Comparison of ENCODE assay signal across 11 mouse cellular contexts in the genomic region with DNA sequence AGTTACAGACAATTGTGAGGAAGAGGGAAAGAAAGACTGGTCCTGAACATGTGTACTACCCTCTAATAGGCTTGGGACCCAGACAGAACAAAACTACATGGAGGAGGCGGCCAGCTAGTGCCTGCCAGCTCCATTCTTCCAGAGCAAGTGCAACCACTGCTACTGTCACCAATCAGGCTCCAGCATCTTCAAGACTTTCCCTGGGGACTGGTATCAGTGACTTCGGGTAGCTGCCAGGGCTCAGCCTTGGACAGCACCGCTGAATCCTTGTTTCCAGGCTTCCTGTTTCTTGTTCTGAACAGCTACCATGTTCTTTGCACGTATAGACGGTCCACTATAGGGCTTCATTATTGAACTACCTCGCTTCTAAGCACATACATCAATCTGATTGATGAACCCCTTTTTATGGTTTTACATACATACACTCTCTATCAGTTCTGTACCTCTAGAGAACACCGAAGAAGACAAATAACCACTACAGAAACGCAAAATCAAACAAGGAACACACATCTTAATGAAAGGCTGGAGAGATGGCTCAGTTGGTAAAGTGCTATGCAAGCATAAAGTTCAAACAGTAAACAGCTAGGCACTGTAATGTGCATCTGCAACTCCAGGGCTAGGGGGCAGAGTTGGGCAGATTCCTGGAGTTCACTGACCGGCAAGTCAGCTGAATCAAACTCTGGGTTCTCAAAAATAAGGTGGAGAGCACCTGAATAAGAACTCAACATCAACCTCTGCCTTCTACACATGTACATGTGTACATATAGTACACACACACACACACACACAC. TPM values are rescaled to one million over a fixed set of nuclear protein-coding genes. Genes with fewer than 3 reads are reported as not detected.
A peak's percentile ranks its signal among the peaks of the same experiment; 100 is the strongest.
DNase-seq lines count a peak whose midpoint lies in the region; ATAC-seq and TF ChIP-seq lines count a peak whose summit lies in the region.
"Had no signal": no experiment of that assay in that cellular context is flagged by ENCODE, and none has a peak within 500 bp of the region (broad histone marks: within the 10 kb centered on the region; RNA-seq: fewer than 3 reads in every experiment).

No protein-coding gene starts in this region.

- dilution Hi-C loops in CH12.LX (cut with MboI; ENCODE audit: extremely low pct_ligation_motif_present, extremely low pct_unique_long_range_greater_than_20kb, low sequenced_read_pairs): no loop called here

- 76% methylated on average over 9 of the region's 9 CpGs for WGBS in kidney, adult 2 months
- WGBS in kidney, embryonic 14.5 days: 86% methylated on average over 9 of the region's 9 CpGs

- no peak overlapping the region for H3K4me2 ChIP-seq in kidney, embryonic 14.5 days (replicated peaks; ENCODE audit: low read depth, low read length)
- H3K4me2 ChIP-seq in CH12.LX (ENCODE audit: insufficient read depth, low read depth, poor library complexity, severe bottlenecking): no peak overlapping the region
- H3K4me2 ChIP-seq: hindbrain, embryonic 13.5 days had no signal

- H3K4me3 ChIP-seq in kidney, adult 2 months (ENCODE audit: insufficient read depth, low read depth, low read length): no peak overlapping the region
- H3K4me3 ChIP-seq in kidney, embryonic 14.5 days (ENCODE audit: low read length): no peak overlapping the region
- H3K4me3 ChIP-seq in CH12.LX (replicated peaks in 1 of 3; ENCODE audit: low read depth in 2 of 3, low read length in 2 of 3, poor library complexity in 1 of 3): no peak overlapping the region
- H3K4me3 ChIP-seq: hindbrain, embryonic 13.5 days had no signal

- no peaks in the 10 kb centered on the region; the same call in 1 of the 2 replicates for H3K36me3 ChIP-seq in kidney, adult 2 months (ENCODE audit: control insufficient read depth, insufficient read depth, low read length)
- H3K36me3 ChIP-seq in kidney, embryonic 14.5 days (ENCODE audit: control insufficient read depth, insufficient read depth, low read length): peaks cover 41% of the 10 kb centered on the region
- H3K36me3 ChIP-seq in CH12.LX (replicated peaks in 1 of 2; ENCODE audit: control insufficient read depth in 1 of 2, insufficient read depth in 1 of 2, low read length in 1 of 2): peaks cover 0 to 15% of the 10 kb centered on the region in 2 experiments

- no peaks in the 10 kb centered on the region for H3K4me1 ChIP-seq in kidney, adult 2 months (ENCODE audit: control insufficient read depth, insufficient read depth, low read length)
- H3K4me1 ChIP-seq in kidney, embryonic 14.5 days (ENCODE audit: control insufficient read depth, insufficient read depth, low read length): 0 out of 2 replicates have a peak, but pooled peaks cover 3% of the 10 kb centered on the region
- peaks cover 24 to 55% of the 10 kb centered on the region in 2 experiments for H3K4me1 ChIP-seq in CH12.LX (ENCODE audit: control insufficient read depth in 1 of 2, insufficient read depth in 2 of 2)
- H3K4me1 ChIP-seq: hindbrain, embryonic 13.5 days had no signal

- ATAC-seq in kidney, embryonic 14.5 days (ENCODE audit: low FRiP score, low TSS enrichment): no peak
- ATAC-seq: forebrain, embryonic 14.5 days had no signal

- in situ Hi-C loops in CH12.LX (cut with MboI; ENCODE audit: low pct_ligation_motif_present, low pct_unique_long_range_greater_than_20kb, low sequenced_read_pairs): no loop called here

- no peak overlapping the region for H3K27ac ChIP-seq in kidney, adult 2 months (ENCODE audit: insufficient read depth, low read depth, low read length)
- H3K27ac ChIP-seq in kidney, embryonic 14.5 days (ENCODE audit: low read depth, low read length): no peak overlapping the region
- no peak overlapping the region for H3K27ac ChIP-seq in CH12.LX (ENCODE audit: insufficient read depth, low read depth)
- H3K27ac ChIP-seq: hindbrain, embryonic 13.5 days had no signal

- no peaks in the 10 kb centered on the region for H3K27me3 ChIP-seq in kidney, adult 2 months (replicated peaks; ENCODE audit: control insufficient read depth, insufficient read depth, low read length)
- H3K27me3 ChIP-seq in kidney, embryonic 14.5 days (ENCODE audit: control insufficient read depth, insufficient read depth, low read length): no peaks in the 10 kb centered on the region
- H3K27me3 ChIP-seq in CH12.LX (replicated peaks): no peaks in the 10 kb centered on the region
- H3K27me3 ChIP-seq: hindbrain, embryonic 13.5 days had no signal

- peak; percentile 52 to 58 for DNase-seq in cerebellum, postnatal 10 days
- DNase-seq in cerebellum, adult 11-12 months: no peak
- peak; percentile 70 for DNase-seq in kidney, adult 2 months
- no peak for DNase-seq in CH12.LX (ENCODE audit: extremely low read depth)
- peak; percentile 72 to 74 for DNase-seq in kidney, postnatal 25 days
- no peak for DNase-seq in urinary bladder, adult 2 months (ENCODE audit: low spot score)
- no peak for DNase-seq in layer of hippocampus, postnatal 10 days (ENCODE audit: low spot score in 2 of 2)
- DNase-seq: thymus, adult 18-20 months had no signal

- peak; percentile 47 for TF ChIP-seq RAD21 in CH12.LX (IDR thresholded peaks at IDR 0.05; ENCODE audit: low read depth, low read length)

- TF ChIP-seq EP300 in CH12.LX (IDR thresholded peaks at IDR 0.05; ENCODE audit: low read length): no peak

- no peaks in the 10 kb centered on the region for H3K9me3 ChIP-seq in kidney, embryonic 14.5 days (ENCODE audit: control insufficient read depth, low read length)
- no peaks in the 10 kb centered on the region for H3K9me3 ChIP-seq in CH12.LX (replicated peaks; ENCODE audit: low read length)
- H3K9me3 ChIP-seq: hindbrain, embryonic 13.5 days had no signal

- no peak overlapping the region for H3K9ac ChIP-seq in kidney, embryonic 14.5 days (ENCODE audit: low read depth, low read length)
- H3K9ac ChIP-seq in CH12.LX (ENCODE audit: insufficient read depth, low read depth): no peak overlapping the region
- H3K9ac ChIP-seq: hindbrain, embryonic 13.5 days had no signal

- H3K79me2 ChIP-seq in CH12.LX (replicated peaks; ENCODE audit: control insufficient read depth, extremely low read depth, insufficient read depth, poor library complexity, severe bottlenecking): no peaks in the 10 kb centered on the region; the same call in 1 of the 2 replicates

- peak; percentile 66 for TF ChIP-seq CTCF in kidney, adult 2 months (conservative IDR thresholded peaks at IDR 0.05; ENCODE audit: insufficient read depth, insufficient read length, low read depth, low read length)
- TF ChIP-seq CTCF in CH12.LX (conservative IDR thresholded peaks at IDR 0.05 in 1 of 2, IDR thresholded peaks at IDR 0.05 in 1 of 2; ENCODE audit: low read depth in 2 of 2, low read length in 2 of 2): peak in 1 of 2 experiments; percentile 63; a peak in 2 of 4 replicates

- no peak for TF ChIP-seq POLR2A in kidney, adult 2 months (IDR thresholded peaks at IDR 0.05; ENCODE audit: low read depth, low read length)
- no peak for TF ChIP-seq POLR2A in CH12.LX (IDR thresholded peaks at IDR 0.05; ENCODE audit: low read depth, low read length)

TF ChIP-seq in CH12.LX, 34 proteins besides CTCF, POLR2A, EP300 and RAD21:
- TF ChIP-seq CHD2 (IDR thresholded peaks at IDR 0.05; ENCODE audit: low read length) (no peak), SMC3 (IDR thresholded peaks at IDR 0.05; ENCODE audit: low read depth, low read length) (peak; percentile 57), JUN (IDR thresholded peaks at IDR 0.05; ENCODE audit: insufficient read depth, low read depth, low read length) (no peak), ZMIZ1 (IDR thresholded peaks at IDR 0.05; ENCODE audit: low read depth, low read length) (no peak), IRF4 (IDR thresholded peaks at IDR 0.05; ENCODE audit: low read depth, low read length) (no peak), MAFK (IDR thresholded peaks at IDR 0.05; ENCODE audit: insufficient replicate concordance, low read length) (peak; percentile 75)

RNA-seq across cellular contexts. Expression of a gene that starts 35.9 kb away (rescaled TPM):
- polyA plus RNA-seq in kidney, adult 2 months (2012; rRNA removed): 28.6 and 30.5 TPM in 2 replicates
- 22.1 and 35.0 TPM in 2 replicates for polyA plus RNA-seq in kidney, embryonic 14.5 days (2014; fragmentation: Nextera tagmentation; extraction: Ambion mirVana)
- total RNA-seq in CH12.LX (2012; rRNA removed): 11.2 and 20.0 TPM in 2 replicates
- 28.5 and 31.5 TPM in 2 replicates for total RNA-seq in CH12.LX (2014; rRNA removed)
- polyA plus RNA-seq in CH12.LX (2012; ENCODE audit: insufficient read length, low read depth): 23.1 and 27.7 TPM in 2 replicates
- polyA plus RNA-seq in urinary bladder, adult 2 months (2012; rRNA removed): 36.3 and 41.4 TPM in 2 replicates
- total RNA-seq in layer of hippocampus, postnatal 10 days (2021): 10 to 100 TPM; 78.0 to 78.1 TPM

RNA-seq across cellular contexts. Expression of a gene that starts 47.5 kb away (rescaled TPM):
- 22.8 and 24.3 TPM in 2 replicates for polyA plus RNA-seq in kidney, adult 2 months (2012; rRNA removed)
- polyA plus RNA-seq in kidney, embryonic 14.5 days (2014; fragmentation: Nextera tagmentation; extraction: Ambion mirVana): 24.1 and 37.3 TPM in 2 replicates
- total RNA-seq in CH12.LX (2012; rRNA removed) (21.2 and 23.8 TPM in 2 replicates), CH12.LX (2014; rRNA removed) (40.2 and 41.2 TPM in 2 replicates)
- polyA plus RNA-seq in CH12.LX (2012; ENCODE audit: insufficient read length, low read depth): 46.6 and 53.9 TPM in 2 replicates
- 22.4 and 24.0 TPM in 2 replicates for polyA plus RNA-seq in urinary bladder, adult 2 months (2012; rRNA removed)
- total RNA-seq in layer of hippocampus, postnatal 10 days (2021): 10 to 100 TPM; 35.6 to 43.9 TPM

Comparison
In these comparisons a context has a peak if more than half of its experiments do, and no peak if none do; other contexts are left out.
1. DNase-seq: peak in cerebellum, postnatal 10 days (2 of 2), kidney, adult 2 months (single experiment) and kidney, postnatal 25 days (2 of 2); none in cerebellum, adult 11-12 months (single experiment), CH12.LX (single experiment), urinary bladder, adult 2 months (single experiment) and layer of hippocampus, postnatal 10 days (0 of 2).